Mouse (Mus musculus) olfactory bulb, adult 2 months (tissue): ENCODE data around the gene Gm39566. TPM values are rescaled to one million over a fixed set of nuclear protein-coding genes. Genes with fewer than 3 reads are reported as not detected.

Experiments used
- H3K27ac ChIP-seq: fragments of 200-500 bp; 2 replicates; pipeline ENCODE4 v1.5.1; 2012; ENCODE audit warnings: low read depth, low read length; ENCODE audit not compliant: insufficient read depth
- H3K4me1 ChIP-seq: fragments of 200-500 bp; 2 replicates; pipeline ENCODE4 v1.6.1; 2012; ENCODE audit warnings: low read length; ENCODE audit not compliant: control insufficient read depth, insufficient read depth
- H3K4me3 ChIP-seq: fragments of 200-500 bp; 2 replicates; pipeline ENCODE4 v1.5.1; 2012; ENCODE audit warnings: mild to moderate bottlenecking, low read depth, low read length, moderate library complexity; ENCODE audit not compliant: insufficient read depth
- CTCF ChIP-seq: fragments of 200-500 bp; IDR thresholded peaks from 2 replicates; pipeline ENCODE4 v1.5.1; 2012; ENCODE audit warnings: low read depth, mild to moderate bottlenecking, low read length, moderate library complexity; ENCODE audit not compliant: insufficient read depth
- POLR2A ChIP-seq: fragments of 200-500 bp; IDR thresholded peaks from 2 replicates; pipeline ENCODE4 v1.6.1; 2012; ENCODE audit warnings: mild to moderate bottlenecking, low read depth, low read length, moderate library complexity; ENCODE audit not compliant: insufficient read depth
- WGBS: fragments of 180-500 bp; shearing (Covaris S2); methylation state at CpG from one replicate; pipeline ENCODE4 v1.1.7; 2018; 5-methylcytosine and 5-hydroxymethylcytosine counted together
- polyA plus RNA-seq: library from polyadenylated mRNA; stranded (reverse); fragments of >200 nt; gene quantifications from 2 replicates; pipeline ENCODE4 v1.2.4, GENCODE M21; 2012; ENCODE audit warnings: low replicate concordance; ENCODE audit not compliant: missing spikeins, insufficient read depth, insufficient read length

Gene Gm39566
- polyA plus RNA-seq, 1 experiment, result not detected

DNA sequence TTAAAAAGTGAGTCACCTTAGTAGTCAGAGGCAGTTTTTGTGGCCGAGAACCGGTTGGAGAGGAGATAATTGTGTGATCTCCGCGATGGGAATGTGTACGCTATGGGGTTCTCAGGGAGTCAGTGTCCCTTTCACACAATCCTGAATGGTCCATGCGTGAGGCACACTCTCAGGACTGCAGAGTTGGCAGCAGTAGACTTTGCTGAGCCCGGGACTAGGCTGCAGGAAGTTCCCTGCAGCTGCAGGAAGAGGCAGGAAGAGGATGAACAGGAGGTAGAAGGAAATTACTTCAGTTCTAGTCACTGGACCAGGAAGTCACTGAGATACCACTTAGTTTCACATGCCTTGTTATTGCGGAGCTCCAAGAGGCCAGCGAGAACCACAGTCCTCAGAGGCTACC is 34.0 kb upstream of the Gm39566 start:
- WGBS, result 83% methylated on average over 9 of the region's 9 CpGs
- Histone ChIP-seq H3K4me3 (no peak overlapping the region), H3K4me1 (peaks cover 14% of the 10 kb centered on the region), H3K27ac (no peak overlapping the region)
- no peak for TF ChIP-seq CTCF
- no peak for TF ChIP-seq POLR2A

GRCm38 (mm10) chr11:69848021-69848420 is 32.9 kb upstream of the Gm39566 start:
- 96% methylated on average over 6 of the region's 6 CpGs for WGBS
- peaks cover 14% of the 10 kb centered on the region for H3K4me1 ChIP-seq
- TF ChIP-seq POLR2A (no peak), CTCF (no peak)
- H3K4me3 ChIP-seq, result no peak overlapping the region
- no peak overlapping the region for H3K27ac ChIP-seq

DNA sequence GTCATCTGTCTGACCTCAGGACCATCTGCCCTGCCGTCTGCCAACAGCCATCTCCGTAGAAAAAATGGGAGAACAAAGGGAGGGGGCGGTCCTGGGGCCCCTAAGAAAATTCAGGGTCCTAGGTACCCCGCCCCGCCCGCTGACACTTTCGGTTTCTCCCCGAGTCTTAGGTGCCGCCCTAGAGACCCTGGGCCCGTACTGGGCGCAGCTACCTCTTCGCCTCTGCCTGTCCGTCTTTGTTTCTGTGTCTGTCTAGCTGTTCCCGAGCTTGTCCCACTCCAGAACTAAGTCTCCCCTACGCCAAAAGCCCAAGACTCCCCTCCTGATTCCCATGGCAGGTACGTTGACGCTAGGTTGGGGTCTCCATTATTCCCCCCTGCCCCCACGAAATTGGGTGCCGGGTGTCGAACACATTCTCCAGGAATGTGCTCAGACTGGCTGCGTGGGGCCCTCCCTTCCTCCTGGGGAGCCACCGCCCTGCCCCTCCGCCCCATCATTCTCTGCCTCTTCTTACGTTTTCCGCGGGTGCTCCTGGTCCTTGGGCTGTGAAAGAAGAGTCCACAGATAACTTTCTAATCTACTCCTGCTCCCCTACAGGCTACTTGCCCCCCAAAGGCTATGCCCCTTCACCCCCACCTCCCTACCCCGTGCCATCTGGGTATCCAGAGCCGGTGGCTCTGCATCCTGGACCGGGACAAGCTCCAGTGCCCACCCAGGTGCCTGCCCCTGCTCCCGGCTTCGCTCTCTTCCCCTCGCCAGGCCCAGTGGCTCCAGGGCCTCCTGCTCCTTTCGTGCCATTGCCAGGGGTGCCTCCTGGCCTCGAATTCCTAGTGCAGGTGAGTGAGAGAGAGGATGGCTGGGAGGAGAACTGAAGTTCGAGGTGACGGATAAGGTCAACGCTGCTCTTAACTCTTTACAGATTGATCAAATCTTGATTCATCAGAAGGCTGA is 31.9 kb upstream of the Gm39566 start:
- WGBS, result 17% methylated on average over 37 of the region's 37 CpGs
- peak overlapping the region; percentile 71 for H3K4me3 ChIP-seq
- peaks cover 14% of the 10 kb centered on the region for H3K4me1 ChIP-seq
- TF ChIP-seq POLR2A (0 out of 2 replicates have a peak, but pooled peaks have one; percentile 9), CTCF (no peak)
- H3K27ac ChIP-seq, result no peak overlapping the region; the same call in 1 of the 2 replicates

GRCm38 (mm10) chr11:69846198-69846680 is 31.1 kb upstream of the Gm39566 start, which contains the start of gene Plscr3:
Gene Plscr3 (plus strand): TSS chr11:69846376.
- Histone ChIP-seq H3K4me3 (peak within 1 kb of the TSS; percentile 71), H3K4me1 (peaks cover 14% of the 10 kb centered on the region), H3K27ac (peak within 1 kb of the TSS; percentile 66)
- TF ChIP-seq CTCF (no peak), POLR2A (peak; percentile 67)
- 1% methylated on average over 37 of the region's 38 CpGs for WGBS

GRCm38 (mm10) chr11:69838714-69839104 is 23.6 kb upstream of the Gm39566 start:
- TF ChIP-seq POLR2A, result no peak
- TF ChIP-seq CTCF, result no peak
- peak overlapping the region; percentile 78 for H3K4me3 ChIP-seq
- WGBS, result 0% methylated on average over 7 of the region's 7 CpGs
- peak overlapping the region; percentile 84 for H3K27ac ChIP-seq
- H3K4me1 ChIP-seq, result peaks cover 25% of the 10 kb centered on the region

- TF ChIP-seq CTCF (no peak), POLR2A (peak; percentile 87)
- H3K4me3 ChIP-seq, result peak within 1 kb of the TSS; percentile 89
- under 1% methylated on average over 34 of the region's 34 CpGs for WGBS
- H3K27ac ChIP-seq, result peak within 1 kb of the TSS; percentile 84
- H3K4me1 ChIP-seq, result peaks cover 28% of the 10 kb centered on the region
Measured at GRCm38 (mm10) chr11:69837952-69838713, 23.0 kb upstream of the Gm39566 start, which contains the start of gene Tmem256. Gene Tmem256 (plus strand): TSS chr11:69838514.

GRCm38 (mm10) chr11:69837604-69837951 is 22.5 kb upstream of the Gm39566 start, which contains the start of gene Nlgn2:
Gene Nlgn2 (minus strand): TSS chr11:69837784.
- under 1% methylated on average over 31 of the region's 32 CpGs for WGBS
- H3K4me1 ChIP-seq, result peaks cover 28% of the 10 kb centered on the region
- H3K4me3 ChIP-seq, result peak within 1 kb of the TSS; percentile 89
- TF ChIP-seq POLR2A (peak; percentile 74), CTCF (no peak)
- peak within 1 kb of the TSS; percentile 84 for H3K27ac ChIP-seq

DNA sequence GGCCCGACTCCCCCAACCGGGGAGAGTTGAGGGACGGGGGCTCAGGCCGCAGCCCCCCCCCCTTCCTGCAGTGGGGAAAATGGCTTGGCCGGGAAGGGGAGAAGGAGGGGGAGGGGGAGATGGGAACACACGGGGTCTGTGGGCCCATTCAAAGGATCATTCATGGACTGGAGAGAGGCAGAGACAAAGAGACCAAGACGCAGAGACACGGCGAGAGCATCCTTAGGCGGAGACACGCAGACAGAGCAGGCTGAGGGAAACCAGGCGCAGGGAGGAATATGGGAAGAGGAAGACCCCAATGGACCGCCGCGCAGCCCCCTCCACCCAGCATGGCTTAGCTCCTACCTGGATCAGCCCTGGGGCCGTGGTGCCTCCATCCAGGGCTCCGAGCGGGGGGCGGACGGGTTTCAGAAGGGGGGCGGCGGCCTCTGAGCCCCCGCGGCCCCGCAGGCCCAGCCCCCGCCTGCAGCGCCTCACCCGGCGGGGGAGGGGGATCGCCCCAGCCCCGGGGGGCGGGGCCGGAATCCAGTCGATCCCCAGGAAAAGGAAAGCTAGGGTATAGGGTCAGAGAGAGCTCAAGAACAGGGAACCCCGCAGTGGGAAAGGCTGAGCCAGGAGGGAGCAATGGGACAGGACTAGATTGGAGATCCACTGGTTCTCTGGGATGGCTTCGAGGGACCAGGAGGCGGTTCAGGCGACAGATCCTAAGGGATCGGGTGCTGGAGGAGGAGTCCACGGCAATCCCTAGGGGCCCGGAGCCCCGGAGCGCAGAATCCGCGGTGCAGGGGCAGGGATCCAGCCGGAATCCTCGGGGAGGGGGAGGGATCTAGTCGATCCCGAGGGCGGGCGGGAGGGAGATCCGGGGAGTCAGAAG is 21.8 kb upstream of the Gm39566 start:
- peaks cover 28% of the 10 kb centered on the region for H3K4me1 ChIP-seq
- peak overlapping the region; percentile 89 for H3K4me3 ChIP-seq
- H3K27ac ChIP-seq, result peak overlapping the region; percentile 80
- under 1% methylated on average over 52 of the region's 52 CpGs for WGBS
- TF ChIP-seq CTCF (no peak), POLR2A (no peak)
